ENCODE assay signal across 8 mouse cellular contexts in the genomic region with DNA sequence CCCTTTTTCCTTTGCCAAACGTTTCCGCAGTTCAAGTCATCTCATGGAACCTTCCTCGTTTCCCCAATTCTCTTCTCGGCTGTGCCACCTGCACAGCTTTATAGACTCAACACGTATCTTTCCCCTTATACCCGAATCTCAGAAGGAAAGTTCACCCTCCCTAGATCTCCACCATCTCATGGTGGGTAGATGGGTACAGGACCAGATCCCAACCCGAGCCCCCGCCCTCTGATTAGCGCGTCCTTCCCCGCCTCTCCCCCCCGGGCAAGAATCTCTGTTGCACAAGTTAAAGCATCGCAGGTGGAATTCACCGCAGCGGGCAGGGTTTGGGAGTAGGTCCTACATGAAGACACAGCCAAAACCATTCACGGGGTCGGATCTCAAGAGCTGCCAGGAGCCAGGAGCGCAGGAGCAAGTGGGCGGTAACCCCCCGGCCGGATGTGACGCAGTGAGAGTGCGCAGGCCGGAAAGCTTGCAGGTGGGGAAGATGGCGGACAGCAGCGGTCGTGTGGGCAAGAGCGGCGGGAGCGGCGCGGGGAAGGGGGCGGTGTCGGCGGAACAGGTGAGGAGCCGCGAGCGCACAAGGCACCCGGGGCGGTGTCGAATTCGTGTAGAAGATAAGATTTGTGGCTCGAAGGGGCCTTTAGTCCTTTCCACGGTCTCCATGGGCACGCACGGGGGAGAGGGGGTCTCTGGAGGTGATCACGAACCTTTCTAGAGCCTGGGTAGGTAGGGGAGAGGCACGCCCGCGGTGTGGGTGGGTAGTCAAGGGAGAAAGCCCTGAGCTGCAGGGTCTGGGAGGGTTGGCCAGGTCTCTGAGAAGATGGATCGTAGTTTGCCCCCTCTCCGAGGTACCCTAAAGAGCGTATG. TPM values are rescaled to one million over a fixed set of nuclear protein-coding genes. Genes with fewer than 3 reads are reported as not detected.
DNase-seq lines count a peak whose midpoint lies in the region; ATAC-seq and TF ChIP-seq lines count a peak whose summit lies in the region.

A gene (minus strand): TSS at position 422 of the 870 bp plus-strand sequence.
A gene (plus strand): TSS at position 446 of the 870 bp plus-strand sequence.

- peaks cover 6% of the 10 kb centered on the region for H3K9me3 ChIP-seq in hindbrain, embryonic 10.5 days
- peaks cover 5% of the 10 kb centered on the region; the same call in 1 of the 2 replicates for H3K9me3 ChIP-seq in lung, postnatal 0 days (ENCODE audit: low read length)

- H3K36me3 ChIP-seq in hindbrain, embryonic 10.5 days = peaks cover 44% of the 10 kb centered on the region
- H3K36me3 ChIP-seq in lung, postnatal 0 days (ENCODE audit: insufficient read depth, low read length) = 0 out of 2 replicates have a peak, but pooled peaks cover 9% of the 10 kb centered on the region

- peak within 1 kb of the TSS; percentile 91 for H3K27ac ChIP-seq in hindbrain, embryonic 10.5 days
- peak within 1 kb of the TSS; percentile 10 for H3K27ac ChIP-seq in lung, postnatal 0 days (ENCODE audit: low read length)

- no peak for TF ChIP-seq EP300 in lung, postnatal 0 days (IDR thresholded peaks at IDR 0.05)

- peak within 1 kb of the TSS; percentile 71 for H3K9ac ChIP-seq in lung, postnatal 0 days (replicated peaks; ENCODE audit: low read depth)

- no peaks in the 10 kb centered on the region for H3K27me3 ChIP-seq in hindbrain, embryonic 10.5 days (ENCODE audit: insufficient read depth, poor library complexity, severe bottlenecking)
- H3K27me3 ChIP-seq in lung, postnatal 0 days (replicated peaks; ENCODE audit: insufficient read depth, low read length) = no peaks in the 10 kb centered on the region

- H3K4me2 ChIP-seq in lung, postnatal 0 days (replicated peaks; ENCODE audit: low read depth, low read length) = peak within 1 kb of the TSS; percentile 95

- DNase-seq in NIH3T3 (ENCODE audit: low read depth) = peak; percentile 93
- DNase-seq in cerebellum, adult 9-11 months = peak; percentile 90
- DNase-seq in frontal cortex, adult 2 months (ENCODE audit: extremely low spot score in 1 of 2, low spot score in 1 of 2) = peak; percentile 81 to 93
- DNase-seq in hindbrain, embryonic 10.5 days (ENCODE audit: low spot score) = peak; percentile 94
- peak; percentile 91 for DNase-seq in layer of hippocampus, adult 9-11 months
- peak; percentile 96 for DNase-seq in lung, postnatal 0 days (ENCODE audit: low spot score)
- DNase-seq in ovary, postnatal 10 days (ENCODE audit: low spot score) = peak; percentile 72
- DNase-seq in thymus, postnatal 0 days (ENCODE audit: low spot score) = peak; percentile 91

- TF ChIP-seq CTCF in lung, postnatal 0 days (IDR thresholded peaks at IDR 0.05) = no peak; the same call in 1 of the 2 replicates

- peak; percentile 89 for ATAC-seq in lung, postnatal 0 days

- H3K4me1 ChIP-seq in hindbrain, embryonic 10.5 days (replicated peaks) = peaks cover 36% of the 10 kb centered on the region
- peaks cover 17% of the 10 kb centered on the region; the same call in 1 of the 2 replicates for H3K4me1 ChIP-seq in lung, postnatal 0 days (ENCODE audit: insufficient read depth, low read depth, low read length)

- H3K4me3 ChIP-seq in hindbrain, embryonic 10.5 days = peak within 1 kb of the TSS; percentile 96
- peak within 1 kb of the TSS; percentile 84 for H3K4me3 ChIP-seq in lung, postnatal 0 days (ENCODE audit: low read depth, low read length)

- WGBS in hindbrain, embryonic 10.5 days = 2% methylated on average over 53 of the region's 53 CpGs
- 2% methylated on average over 53 of the region's 53 CpGs for WGBS in lung, postnatal 0 days

RNA-seq across cellular contexts. Expression of the first gene that starts in this region (rescaled TPM):
- polyA plus RNA-seq in frontal cortex, adult 2 months (2012; rRNA removed) = 68.2 and 71.3 TPM in 2 replicates
- 39.6 and 46.0 TPM in 2 replicates for polyA plus RNA-seq in hindbrain, embryonic 10.5 days (2016; fragmentation: Nextera tagmentation; extraction: Ambion mirVana)
- 39.9 and 45.5 TPM in 2 replicates for polyA plus RNA-seq in lung, postnatal 0 days (2015; fragmentation: Nextera tagmentation; extraction: Ambion mirVana)
- 39.0 and 44.0 TPM in 2 replicates for polyA plus RNA-seq in thymus, postnatal 0 days (2015; fragmentation: Nextera tagmentation; extraction: Ambion mirVana)

RNA-seq across cellular contexts. Expression of the second gene that starts in this region (rescaled TPM):
- polyA plus RNA-seq in frontal cortex, adult 2 months (2012; rRNA removed) = 137 and 151 TPM in 2 replicates
- polyA plus RNA-seq in hindbrain, embryonic 10.5 days (2016; fragmentation: Nextera tagmentation; extraction: Ambion mirVana) = 130 and 147 TPM in 2 replicates
- 64.1 and 72.7 TPM in 2 replicates for polyA plus RNA-seq in lung, postnatal 0 days (2015; fragmentation: Nextera tagmentation; extraction: Ambion mirVana)
- 87.5 and 92.2 TPM in 2 replicates for polyA plus RNA-seq in thymus, postnatal 0 days (2015; fragmentation: Nextera tagmentation; extraction: Ambion mirVana)

Comparison
In these comparisons a context has a peak if more than half of its experiments do, and no peak if none do; other contexts are left out.
1. Peak in every context shown above with its lines: DNase-seq, ATAC-seq, H3K4me3 ChIP-seq and H3K27ac ChIP-seq.